Mouse (Mus musculus): ENCODE data around the gene Tmc3. TPM values are rescaled to one million over a fixed set of nuclear protein-coding genes. Genes with fewer than 3 reads are reported as not detected.

The Tmc3 gene
- polyA plus RNA-seq, 1 experiment, result 0.65 TPM

- H3K27ac ChIP-seq (ENCODE audit: control insufficient read depth, insufficient read depth, low read depth, low read length, poor library complexity), result no peak overlapping the region
- H3K4me1 ChIP-seq (ENCODE audit: control insufficient read depth, insufficient read depth, low read length), result no peaks in the 10 kb centered on the region; the same call in 1 of the 2 replicates
- no peak overlapping the region for H3K4me3 ChIP-seq (replicated peaks; ENCODE audit: control insufficient read depth, low read depth, low read length)
- WGBS, result 2% methylated on average over 4 of the region's 4 CpGs
- no peak for TF ChIP-seq POLR2A (IDR thresholded peaks at IDR 0.05; ENCODE audit: borderline replicate concordance, control insufficient read depth, low read depth, low read length)
- TF ChIP-seq CTCF (IDR thresholded peaks at IDR 0.05; ENCODE audit: control insufficient read depth, insufficient read depth, low read length), result no peak
Measured at GRCm38 (mm10) chr7:83571077-83571476, 13.7 kb upstream of the Tmc3 start.

GRCm38 (mm10) chr7:83571901-83572300 is 12.8 kb upstream of the Tmc3 start:
- Histone ChIP-seq H3K4me3 (replicated peaks; ENCODE audit: control insufficient read depth, low read depth, low read length) (no peak overlapping the region), H3K27ac (ENCODE audit: control insufficient read depth, insufficient read depth, low read depth, low read length, poor library complexity) (no peak overlapping the region), H3K4me1 (ENCODE audit: control insufficient read depth, insufficient read depth, low read length) (no peaks in the 10 kb centered on the region; the same call in 1 of the 2 replicates)
- 62% methylated on average over 3 of the region's 3 CpGs for WGBS
- TF ChIP-seq POLR2A (IDR thresholded peaks at IDR 0.05; ENCODE audit: borderline replicate concordance, control insufficient read depth, low read depth, low read length) (no peak), CTCF (IDR thresholded peaks at IDR 0.05; ENCODE audit: control insufficient read depth, insufficient read depth, low read length) (no peak)

GRCm38 (mm10) chr7:83572451-83572850 is 12.3 kb upstream of the Tmc3 start:
- Histone ChIP-seq H3K4me3 (replicated peaks; ENCODE audit: control insufficient read depth, low read depth, low read length) (no peak overlapping the region), H3K27ac (ENCODE audit: control insufficient read depth, insufficient read depth, low read depth, low read length, poor library complexity) (no peak overlapping the region), H3K4me1 (ENCODE audit: control insufficient read depth, insufficient read depth, low read length) (no peaks in the 10 kb centered on the region; the same call in 1 of the 2 replicates)
- no peak for TF ChIP-seq CTCF (IDR thresholded peaks at IDR 0.05; ENCODE audit: control insufficient read depth, insufficient read depth, low read length)
- no peak for TF ChIP-seq POLR2A (IDR thresholded peaks at IDR 0.05; ENCODE audit: borderline replicate concordance, control insufficient read depth, low read depth, low read length)
- WGBS, result 76% methylated on average over 2 of the region's 2 CpGs

- Histone ChIP-seq H3K4me3 (replicated peaks; ENCODE audit: control insufficient read depth, low read depth, low read length) (no peak overlapping the region), H3K4me1 (ENCODE audit: control insufficient read depth, insufficient read depth, low read length) (no peaks in the 10 kb centered on the region), H3K27ac (ENCODE audit: control insufficient read depth, insufficient read depth, low read depth, low read length, poor library complexity) (no peak overlapping the region)
- TF ChIP-seq CTCF (IDR thresholded peaks at IDR 0.05; ENCODE audit: control insufficient read depth, insufficient read depth, low read length) (no peak), POLR2A (IDR thresholded peaks at IDR 0.05; ENCODE audit: borderline replicate concordance, control insufficient read depth, low read depth, low read length) (no peak)
- 76% methylated on average over 4 of the region's 4 CpGs for WGBS
Measured at GRCm38 (mm10) chr7:83580946-83581345, 3.8 kb upstream of the Tmc3 start.

- Histone ChIP-seq H3K4me3 (replicated peaks; ENCODE audit: control insufficient read depth, low read depth, low read length) (no peak overlapping the region), H3K27ac (ENCODE audit: control insufficient read depth, insufficient read depth, low read depth, low read length, poor library complexity) (no peak overlapping the region), H3K4me1 (ENCODE audit: control insufficient read depth, insufficient read depth, low read length) (no peaks in the 10 kb centered on the region)
- 57% methylated on average over 3 of the region's 3 CpGs for WGBS
- TF ChIP-seq POLR2A (IDR thresholded peaks at IDR 0.05; ENCODE audit: borderline replicate concordance, control insufficient read depth, low read depth, low read length) (no peak), CTCF (IDR thresholded peaks at IDR 0.05; ENCODE audit: control insufficient read depth, insufficient read depth, low read length) (no peak)
Measured at GRCm38 (mm10) chr7:83594056-83594455, 9.3 kb downstream of the Tmc3 start.

GRCm38 (mm10) chr7:83597063-83597462 is 12.3 kb downstream of the Tmc3 start:
- H3K27ac ChIP-seq (ENCODE audit: control insufficient read depth, insufficient read depth, low read depth, low read length, poor library complexity), result no peak overlapping the region
- 80% methylated on average over 3 of the region's 3 CpGs for WGBS
- no peak overlapping the region for H3K4me3 ChIP-seq (replicated peaks; ENCODE audit: control insufficient read depth, low read depth, low read length)
- TF ChIP-seq CTCF (IDR thresholded peaks at IDR 0.05; ENCODE audit: control insufficient read depth, insufficient read depth, low read length) (no peak), POLR2A (IDR thresholded peaks at IDR 0.05; ENCODE audit: borderline replicate concordance, control insufficient read depth, low read depth, low read length) (no peak)
- H3K4me1 ChIP-seq (ENCODE audit: control insufficient read depth, insufficient read depth, low read length), result no peaks in the 10 kb centered on the region

GRCm38 (mm10) chr7:83598997-83599912 is 14.5 kb downstream of the Tmc3 start:
- TF ChIP-seq POLR2A (IDR thresholded peaks at IDR 0.05; ENCODE audit: borderline replicate concordance, control insufficient read depth, low read depth, low read length), result no peak
- TF ChIP-seq CTCF (IDR thresholded peaks at IDR 0.05; ENCODE audit: control insufficient read depth, insufficient read depth, low read length), result no peak
- 71% methylated on average over 13 of the region's 13 CpGs for WGBS
- Histone ChIP-seq H3K4me1 (ENCODE audit: control insufficient read depth, insufficient read depth, low read length) (no peaks in the 10 kb centered on the region), H3K27ac (ENCODE audit: control insufficient read depth, insufficient read depth, low read depth, low read length, poor library complexity) (no peak overlapping the region), H3K4me3 (replicated peaks; ENCODE audit: control insufficient read depth, low read depth, low read length) (no peak overlapping the region)

- Histone ChIP-seq H3K27ac (ENCODE audit: control insufficient read depth, insufficient read depth, low read depth, low read length, poor library complexity) (no peak overlapping the region), H3K4me3 (replicated peaks; ENCODE audit: control insufficient read depth, low read depth, low read length) (no peak overlapping the region), H3K4me1 (ENCODE audit: control insufficient read depth, insufficient read depth, low read length) (no peaks in the 10 kb centered on the region)
- TF ChIP-seq CTCF (IDR thresholded peaks at IDR 0.05; ENCODE audit: control insufficient read depth, insufficient read depth, low read length), result peak; percentile 84
- TF ChIP-seq POLR2A (IDR thresholded peaks at IDR 0.05; ENCODE audit: borderline replicate concordance, control insufficient read depth, low read depth, low read length), result no peak
- 39% methylated on average over 8 of the region's 8 CpGs for WGBS
Measured at GRCm38 (mm10) chr7:83599913-83600286, 15.2 kb downstream of the Tmc3 start.

Measured in bone marrow, adult 2 months (tissue).